Mouse (Mus musculus) limb, embryonic 11.5 days (tissue): ENCODE measurements around the gene Mmd. TPM values are rescaled to one million over a fixed set of nuclear protein-coding genes. Genes with fewer than 3 reads are reported as not detected.

ENCODE experiments used
- polyA plus RNA-seq: library from polyadenylated mRNA; unstranded; fragments of >200 nt; fragmentation: Nextera tagmentation; extraction: Ambion mirVana; gene quantifications from 2 replicates; pipeline ENCODE4 v1.2.1, GENCODE M21; 2014

Mmd gene
- polyA plus RNA-seq, 1 experiment from 2014 or later: 36.1 TPM

Other genes starting within 250 kb of the Mmd start
- gene Pctp, start 246.6 kb upstream of the Mmd start, polyA plus RNA-seq: 11.1 and 14.8 TPM in 2 replicates
- 8.2 and 8.6 TPM in 2 replicates for gene Tmem100, start 219.1 kb upstream of the Mmd start, polyA plus RNA-seq
- gene Gm45716, start 61.8 kb upstream of the Mmd start, polyA plus RNA-seq: 10.0 and 10.4 TPM in 2 replicates
- 0.26 and 0.31 TPM in 2 replicates for gene Hlf, start 141.4 kb downstream of the Mmd start, polyA plus RNA-seq